Mouse (Mus musculus) naive thymus-derived CD4-positive, alpha-beta T cell, adult 5 months (primary cell): ENCODE measurements around the gene Gm9745. TPM values are rescaled to one million over a fixed set of nuclear protein-coding genes. Genes with fewer than 3 reads are reported as not detected.

Experiments used
- polyA plus RNA-seq: library from polyadenylated mRNA; unstranded; fragments of 100-300 nt; shearing (Covaris generic); gene quantifications from one replicate; pipeline ENCODE4 v1.2.1, GENCODE M21; 2017

The Gm9745 gene
- not detected for polyA plus RNA-seq

DNA sequence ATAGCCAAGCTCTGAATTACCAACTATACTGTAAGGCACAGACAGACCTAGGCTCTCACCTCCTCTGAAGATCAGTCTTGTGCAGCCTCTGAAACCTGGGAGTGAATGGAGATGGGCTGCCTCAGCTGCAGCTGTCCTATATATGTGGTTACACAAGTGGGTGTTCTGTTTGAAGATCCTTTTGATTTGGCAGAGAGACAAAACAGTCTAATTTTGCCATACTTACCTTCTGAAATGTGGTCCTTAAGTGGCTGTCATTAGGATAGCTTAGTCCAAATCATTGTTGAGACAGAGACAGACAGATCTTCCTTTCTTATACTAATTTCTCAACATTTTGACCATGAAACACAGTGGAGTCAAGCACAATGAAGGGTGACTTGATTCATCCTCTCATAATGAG lies at the start of gene Gm9745:
TSS of gene Gm9745 (minus strand) at position 101 of the 400 bp plus-strand sequence.

DNA sequence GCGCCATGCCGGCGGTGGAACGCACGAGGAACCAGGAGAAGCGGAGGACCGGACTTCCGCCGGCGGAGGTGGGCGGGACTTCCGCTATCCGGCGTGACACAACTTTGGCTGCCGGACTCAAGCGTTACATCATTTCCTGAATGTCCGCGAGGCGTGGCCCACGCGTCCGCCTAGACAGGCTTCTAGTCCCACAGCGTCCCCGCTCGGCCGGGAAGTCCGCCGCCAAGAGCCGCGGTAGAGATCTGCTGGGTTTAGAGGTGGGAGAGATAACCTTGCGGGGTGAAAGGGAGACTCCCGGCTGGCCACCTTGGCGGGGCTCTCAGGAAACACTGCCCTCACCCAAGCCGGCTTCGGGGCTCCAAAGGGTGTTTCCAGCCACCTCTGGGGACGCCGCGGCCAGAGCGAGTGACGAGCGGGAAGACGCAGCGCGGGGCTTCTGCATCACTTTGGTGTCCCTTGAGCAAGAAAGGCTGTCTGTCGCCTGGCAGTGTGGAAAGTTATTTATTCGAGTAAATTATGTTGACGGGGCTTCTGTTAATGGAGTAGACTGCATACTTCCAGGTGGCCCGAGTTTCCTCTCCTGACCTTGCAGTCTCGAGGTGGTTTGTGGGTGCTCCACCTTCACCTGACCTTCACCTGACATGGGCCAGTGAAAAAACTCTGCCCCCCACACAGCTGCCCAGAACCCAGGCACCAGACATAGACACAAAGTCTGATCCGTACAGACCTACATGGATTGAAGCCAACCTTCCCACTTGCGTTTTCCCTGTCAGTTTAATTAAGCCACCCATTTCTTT lies 48.2 kb upstream of the Gm9745 start, which contains the start of gene Gtpbp4:
TSS of gene Gtpbp4 (minus strand) at position 94 of the 797 bp plus-strand sequence.

DNA sequence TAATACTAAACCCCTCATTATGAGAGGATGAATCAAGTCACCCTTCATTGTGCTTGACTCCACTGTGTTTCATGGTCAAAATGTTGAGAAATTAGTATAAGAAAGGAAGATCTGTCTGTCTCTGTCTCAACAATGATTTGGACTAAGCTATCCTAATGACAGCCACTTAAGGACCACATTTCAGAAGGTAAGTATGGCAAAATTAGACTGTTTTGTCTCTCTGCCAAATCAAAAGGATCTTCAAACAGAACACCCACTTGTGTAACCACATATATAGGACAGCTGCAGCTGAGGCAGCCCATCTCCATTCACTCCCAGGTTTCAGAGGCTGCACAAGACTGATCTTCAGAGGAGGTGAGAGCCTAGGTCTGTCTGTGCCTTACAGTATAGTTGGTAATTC lies 4.5 kb upstream of the Gm9745 start, which contains the start of gene Idi2:
TSS of gene Idi2 (plus strand) at position 301 of the 400 bp plus-strand sequence.

Other genes with a start within 250 kb of the Gm9745 start
- 57.4 TPM for gene Wdr37, start 76.3 kb downstream of the Gm9745 start, polyA plus RNA-seq
- 34.0 TPM for gene Idi1, start 62.7 kb downstream of the Gm9745 start, polyA plus RNA-seq
- gene Idi2, start 4.6 kb upstream of the Gm9745 start, polyA plus RNA-seq = not detected
- 117 TPM for gene Gtpbp4, start 47.9 kb upstream of the Gm9745 start, polyA plus RNA-seq
- 75.5 TPM for gene Larp4b, start 145.7 kb upstream of the Gm9745 start, polyA plus RNA-seq